Mouse (Mus musculus): ENCODE measurements around the gene Endov. TPM values are rescaled to one million over a fixed set of nuclear protein-coding genes. Genes with fewer than 3 reads are reported as not detected.
A peak's percentile ranks its signal among the peaks of the same experiment; 100 is the strongest.

Gene Endov
- polyA plus RNA-seq, 1 experiment from 2014 or later = 17.8 TPM

GRCm38 (mm10) chr11:119516677-119517361 lies 25.7 kb downstream of the Endov start:
- DNase-seq (ENCODE audit: low spot score) = no peak

GRCm38 (mm10) chr11:119519387-119519786 lies 28.2 kb downstream of the Endov start:
- no peak for DNase-seq (ENCODE audit: low spot score)

- no peak for DNase-seq (ENCODE audit: low spot score)
Measured at GRCm38 (mm10) chr11:119520005-119520712, 29.0 kb downstream of the Endov start.

GRCm38 (mm10) chr11:119520713-119521063 lies 29.5 kb downstream of the Endov start:
- no peak for DNase-seq (ENCODE audit: low spot score)

- DNase-seq (ENCODE audit: low spot score) = no peak
Measured at GRCm38 (mm10) chr11:119521920-119522710, 31.0 kb downstream of the Endov start.

- no peak for DNase-seq (ENCODE audit: low spot score)
Measured at GRCm38 (mm10) chr11:119522779-119523178, 31.6 kb downstream of the Endov start.

GRCm38 (mm10) chr11:119523392-119523791 lies 32.2 kb downstream of the Endov start:
- no peak for DNase-seq (ENCODE audit: low spot score)

- DNase-seq (ENCODE audit: low spot score) = peak; percentile 90
Measured at GRCm38 (mm10) chr11:119524545-119524949, 33.4 kb downstream of the Endov start.

GRCm38 (mm10) chr11:119526068-119526966 lies 35.2 kb downstream of the Endov start:
- DNase-seq (ENCODE audit: low spot score) = no peak

GRCm38 (mm10) chr11:119528930-119529329 lies 37.8 kb downstream of the Endov start:
- DNase-seq (ENCODE audit: low spot score) = no peak

GRCm38 (mm10) chr11:119532460-119532859 lies 41.3 kb downstream of the Endov start:
- no peak for DNase-seq (ENCODE audit: low spot score)

GRCm38 (mm10) chr11:119533745-119534144 lies 42.6 kb downstream of the Endov start:
- no peak for DNase-seq (ENCODE audit: low spot score)

- no peak for DNase-seq (ENCODE audit: low spot score)
Measured at GRCm38 (mm10) chr11:119539944-119540343, 48.8 kb downstream of the Endov start.

GRCm38 (mm10) chr11:119540560-119540959 lies 49.4 kb downstream of the Endov start:
- no peak for DNase-seq (ENCODE audit: low spot score)

- DNase-seq (ENCODE audit: low spot score) = no peak
Measured at GRCm38 (mm10) chr11:119541082-119541481, 49.9 kb downstream of the Endov start.

GRCm38 (mm10) chr11:119542371-119542770 lies 51.2 kb downstream of the Endov start:
- no peak for DNase-seq (ENCODE audit: low spot score)

GRCm38 (mm10) chr11:119542886-119543285 lies 51.7 kb downstream of the Endov start:
- DNase-seq (ENCODE audit: low spot score) = no peak

GRCm38 (mm10) chr11:119543816-119544517 lies 52.8 kb downstream of the Endov start:
- DNase-seq (ENCODE audit: low spot score) = no peak

- DNase-seq (ENCODE audit: low spot score) = no peak
Measured at GRCm38 (mm10) chr11:119544518-119545105, 53.5 kb downstream of the Endov start.

- no peak for DNase-seq (ENCODE audit: low spot score)
Measured at GRCm38 (mm10) chr11:119545281-119545680, 54.1 kb downstream of the Endov start.
